In the genomic region with DNA sequence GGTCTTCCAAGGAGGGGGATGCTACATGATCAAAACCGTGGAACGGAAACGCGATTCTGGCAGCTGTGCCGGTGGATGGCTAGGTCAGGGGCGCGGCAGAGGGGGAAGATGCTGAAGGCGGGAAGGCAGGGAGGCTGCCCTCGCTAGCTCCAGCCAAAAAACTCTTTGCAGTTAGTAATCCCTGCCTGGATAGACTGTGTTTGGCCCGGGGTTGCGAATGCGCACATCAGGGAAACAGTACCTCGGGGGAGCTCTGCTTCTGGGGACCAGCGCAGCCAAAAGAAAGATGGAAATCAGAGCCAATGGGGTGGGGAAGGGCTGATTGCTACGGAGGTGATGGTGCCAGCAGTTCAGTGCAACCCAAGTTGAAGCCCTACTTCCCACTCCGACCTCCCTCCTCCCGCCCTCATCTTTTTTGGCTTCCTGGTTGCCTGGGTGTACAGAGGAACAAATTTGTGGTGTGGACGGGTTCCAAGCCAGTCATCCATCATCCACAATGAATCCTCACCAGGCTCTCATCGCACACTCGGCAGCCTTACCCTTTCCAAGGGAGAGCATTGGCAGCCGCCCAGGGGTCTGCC, we compare ENCODE assay signal across 8 mouse cellular contexts. TPM values are rescaled to one million over a fixed set of nuclear protein-coding genes. Genes with fewer than 3 reads are reported as not detected.
DNase-seq lines count a peak whose midpoint lies in the region; ATAC-seq and TF ChIP-seq lines count a peak whose summit lies in the region.

No protein-coding gene starts in this region.

- H3K4me3 ChIP-seq in liver, embryonic 11.5 days (ENCODE audit: low read depth, low read length) = no peak overlapping the region
- H3K4me3 ChIP-seq in liver, postnatal 0 days (ENCODE audit: low read depth, low read length) = no peak overlapping the region
- H3K4me3 ChIP-seq in heart, embryonic 13.5 days = peak overlapping the region; percentile 33
- H3K4me3 ChIP-seq in kidney, embryonic 15.5 days (replicated peaks) = peak overlapping the region; percentile 33
- peak overlapping the region; percentile 26 for H3K4me3 ChIP-seq in lung, embryonic 16.5 days (ENCODE audit: low read length)

- H3K9ac ChIP-seq in liver, embryonic 11.5 days (ENCODE audit: low read depth, low read length) = no peak overlapping the region
- no peak overlapping the region for H3K9ac ChIP-seq in liver, postnatal 0 days (replicated peaks)
- peak overlapping the region; percentile 29; the same call in 1 of the 2 replicates for H3K9ac ChIP-seq in heart, embryonic 13.5 days
- no peak overlapping the region for H3K9ac ChIP-seq in kidney, embryonic 15.5 days
- H3K9ac ChIP-seq in lung, embryonic 16.5 days (ENCODE audit: low read length) = no peak overlapping the region

- H3K27ac ChIP-seq in liver, embryonic 11.5 days (ENCODE audit: low read depth, low read length) = no peak overlapping the region
- no peak overlapping the region for H3K27ac ChIP-seq in liver, postnatal 0 days (ENCODE audit: low read depth)
- no peak overlapping the region for H3K27ac ChIP-seq in heart, embryonic 13.5 days (replicated peaks)
- H3K27ac ChIP-seq in kidney, embryonic 15.5 days = no peak overlapping the region
- H3K27ac ChIP-seq in lung, embryonic 16.5 days (ENCODE audit: low read length) = no peak overlapping the region

- no peaks in the 10 kb centered on the region for H3K4me1 ChIP-seq in liver, embryonic 11.5 days (replicated peaks; ENCODE audit: control insufficient read depth, insufficient read depth, low read length)
- H3K4me1 ChIP-seq in liver, postnatal 0 days (ENCODE audit: insufficient read depth) = no peaks in the 10 kb centered on the region
- H3K4me1 ChIP-seq in heart, embryonic 13.5 days = peaks cover 13% of the 10 kb centered on the region
- H3K4me1 ChIP-seq in kidney, embryonic 15.5 days = peaks cover 13% of the 10 kb centered on the region
- peaks cover 5% of the 10 kb centered on the region for H3K4me1 ChIP-seq in lung, embryonic 16.5 days (replicated peaks; ENCODE audit: control insufficient read depth, insufficient read depth, low read length)

- no peak for TF ChIP-seq CTCF in liver, postnatal 0 days (IDR thresholded peaks at IDR 0.05; ENCODE audit: low read depth)

- peaks cover 43% of the 10 kb centered on the region for H3K27me3 ChIP-seq in liver, embryonic 11.5 days (replicated peaks; ENCODE audit: control insufficient read depth, insufficient read depth, low read length)
- H3K27me3 ChIP-seq in liver, postnatal 0 days (ENCODE audit: insufficient read depth, low read length) = peaks cover 22% of the 10 kb centered on the region
- H3K27me3 ChIP-seq in heart, embryonic 13.5 days (replicated peaks) = peaks cover 87% of the 10 kb centered on the region
- peaks cover 72% of the 10 kb centered on the region for H3K27me3 ChIP-seq in kidney, embryonic 15.5 days
- H3K27me3 ChIP-seq in lung, embryonic 16.5 days (ENCODE audit: control insufficient read depth, insufficient read depth, low read depth, low read length) = peaks cover 38% of the 10 kb centered on the region

- H3K4me2 ChIP-seq in liver, embryonic 11.5 days = peak overlapping the region; percentile 5; the same call in 1 of the 2 replicates
- no peak overlapping the region for H3K4me2 ChIP-seq in liver, postnatal 0 days (ENCODE audit: low read depth, low read length)
- H3K4me2 ChIP-seq in heart, embryonic 13.5 days = peak overlapping the region; percentile 65
- peak overlapping the region; percentile 56 for H3K4me2 ChIP-seq in kidney, embryonic 15.5 days
- H3K4me2 ChIP-seq in lung, embryonic 16.5 days (ENCODE audit: low read depth, low read length) = peak overlapping the region; percentile 52

- 4% methylated on average over 21 of the region's 21 CpGs for WGBS in liver, embryonic 11.5 days
- WGBS in liver, postnatal 0 days (ENCODE audit: insufficient replicate concordance) = 5% methylated on average over 21 of the region's 21 CpGs
- WGBS in heart, embryonic 13.5 days = 1% methylated on average over 21 of the region's 21 CpGs
- 1% methylated on average over 21 of the region's 21 CpGs for WGBS in kidney, embryonic 15.5 days
- WGBS in lung, embryonic 16.5 days = 2% methylated on average over 21 of the region's 21 CpGs

- TF ChIP-seq EP300 in liver, postnatal 0 days (IDR thresholded peaks at IDR 0.05; ENCODE audit: low read depth) = no peak

- ATAC-seq in liver, embryonic 11.5 days (replicated peaks; ENCODE audit: low FRiP score) = no peak
- ATAC-seq in liver, postnatal 0 days = no peak
- ATAC-seq in heart, embryonic 13.5 days (ENCODE audit: extremely low read depth, insufficient number of reproducible peaks, low FRiP score, low TSS enrichment) = no peak
- ATAC-seq in kidney, embryonic 15.5 days (replicated peaks; ENCODE audit: low FRiP score) = 0 out of 2 replicates have a peak, but pooled peaks have one; percentile 49
- peak; percentile 73 for ATAC-seq in lung, embryonic 16.5 days (ENCODE audit: low read depth)

- H3K36me3 ChIP-seq in liver, embryonic 11.5 days (ENCODE audit: control insufficient read depth, insufficient read depth, low read length) = no peaks in the 10 kb centered on the region
- H3K36me3 ChIP-seq in liver, postnatal 0 days (replicated peaks; ENCODE audit: insufficient read depth, low read length) = no peaks in the 10 kb centered on the region
- no peaks in the 10 kb centered on the region for H3K36me3 ChIP-seq in heart, embryonic 13.5 days
- H3K36me3 ChIP-seq in kidney, embryonic 15.5 days = no peaks in the 10 kb centered on the region
- no peaks in the 10 kb centered on the region for H3K36me3 ChIP-seq in lung, embryonic 16.5 days (ENCODE audit: control insufficient read depth, insufficient read depth, low read length)

- no peak for DNase-seq in liver, embryonic 11.5 days (ENCODE audit: low spot score)
- DNase-seq in liver, postnatal 0 days = no peak
- DNase-seq in fibroblast of lung, adult 2 months (ENCODE audit: low read depth) = peak; percentile 81
- peak; percentile 38 for DNase-seq in right cerebral cortex, adult 18-20 months
- no peak for DNase-seq in thymus, postnatal 10 days (ENCODE audit: low spot score in 2 of 2)

- no peaks in the 10 kb centered on the region for H3K9me3 ChIP-seq in liver, embryonic 11.5 days (ENCODE audit: control insufficient read depth, low read length)
- no peaks in the 10 kb centered on the region for H3K9me3 ChIP-seq in liver, postnatal 0 days (ENCODE audit: low read length)
- no peaks in the 10 kb centered on the region for H3K9me3 ChIP-seq in heart, embryonic 13.5 days
- no peaks in the 10 kb centered on the region for H3K9me3 ChIP-seq in kidney, embryonic 15.5 days (replicated peaks)
- no peaks in the 10 kb centered on the region for H3K9me3 ChIP-seq in lung, embryonic 16.5 days (ENCODE audit: control insufficient read depth, low read length)

RNA-seq across cellular contexts. Expression of gene Lmx1a, which starts 28.4 kb away (rescaled TPM):
- 2.6 and 2.7 TPM in 2 replicates for polyA plus RNA-seq in liver, embryonic 11.5 days (2014; fragmentation: Nextera tagmentation; extraction: Ambion mirVana)
- polyA plus RNA-seq in liver, postnatal 0 days (2015; fragmentation: Nextera tagmentation; extraction: Ambion mirVana) = not detected in 2 replicates
- 0.50 and 1.3 TPM in 2 replicates for polyA plus RNA-seq in heart, embryonic 13.5 days (2015; fragmentation: Nextera tagmentation; extraction: Ambion mirVana)
- 0.09 and 0.17 TPM in 2 replicates for polyA plus RNA-seq in kidney, embryonic 15.5 days (2015; fragmentation: Nextera tagmentation; extraction: Ambion mirVana)
- not detected in 2 replicates for polyA plus RNA-seq in lung, embryonic 16.5 days (2015; fragmentation: Nextera tagmentation; extraction: Ambion mirVana)

Comparison
In these comparisons a context has a peak if more than half of its experiments do, and no peak if none do; other contexts are left out.
1. ATAC-seq: peak in kidney, embryonic 15.5 days (single experiment) and lung, embryonic 16.5 days (single experiment); none in liver, embryonic 11.5 days (single experiment), liver, postnatal 0 days (single experiment) and heart, embryonic 13.5 days (single experiment).
2. DNase-seq: peak in fibroblast of lung, adult 2 months (single experiment) and right cerebral cortex, adult 18-20 months (single experiment); none in liver, embryonic 11.5 days (single experiment), liver, postnatal 0 days (single experiment) and thymus, postnatal 10 days (0 of 2).
3. H3K4me3 ChIP-seq: peak in heart, embryonic 13.5 days (single experiment), kidney, embryonic 15.5 days (single experiment) and lung, embryonic 16.5 days (single experiment); none in liver, embryonic 11.5 days (single experiment) and liver, postnatal 0 days (single experiment).